Mouse (Mus musculus) heart, embryonic 13.5 days (tissue): ENCODE measurements around the gene Ahcyl2. TPM values are rescaled to one million over a fixed set of nuclear protein-coding genes. Genes with fewer than 3 reads are reported as not detected.
A peak's percentile ranks its signal among the peaks of the same experiment; 100 is the strongest.
"Not testable (repeated sequence)": the region's sequence is repeated elsewhere in the genome, so short reads cannot be mapped to it uniquely, and the experiment has no call there.

Experiments
- ATAC-seq: fragments of 200-750 bp; cut with Nextera tagmentation; 2 replicates; pipeline ENCODE4 v1.8.0; 2017; ENCODE audit warnings: moderate TSS enrichment; ENCODE audit not compliant: insufficient number of reproducible peaks, low FRiP score, low TSS enrichment; ENCODE audit errors: extremely low read depth
- H3K27ac ChIP-seq: fragments of 300-500 bp; sonication (generic); replicated peaks from 2 replicates; pipeline ENCODE4 v1.5.1; 2015; ENCODE audit warnings: moderate library complexity, mild to moderate bottlenecking, inconsistent platforms
- H3K27me3 ChIP-seq: fragments of 300-500 bp; sonication (generic); replicated peaks from 2 replicates; pipeline ENCODE4 v1.6.1; 2015; ENCODE audit warnings: mild to moderate bottlenecking, inconsistent platforms
- H3K36me3 ChIP-seq: fragments of 300-500 bp; sonication (generic); 2 replicates; pipeline ENCODE4 v1.6.1; 2015; ENCODE audit warnings: mild to moderate bottlenecking, inconsistent platforms
- H3K4me1 ChIP-seq: fragments of 300-500 bp; sonication (generic); 2 replicates; pipeline ENCODE4 v1.6.1; 2015; ENCODE audit warnings: inconsistent platforms
- H3K4me2 ChIP-seq: fragments of 300-500 bp; sonication (generic); 2 replicates; pipeline ENCODE4 v1.6.1; 2015; ENCODE audit warnings: inconsistent platforms, mild to moderate bottlenecking, moderate library complexity
- H3K4me3 ChIP-seq: fragments of 300-500 bp; sonication (generic); 2 replicates; pipeline ENCODE4 v1.5.1; 2015; ENCODE audit warnings: moderate library complexity, mild to moderate bottlenecking, inconsistent platforms
- H3K9ac ChIP-seq: fragments of 300-500 bp; sonication (generic); 2 replicates; pipeline ENCODE4 v1.6.1; 2015; ENCODE audit warnings: inconsistent platforms, mild to moderate bottlenecking, moderate library complexity
- H3K9me3 ChIP-seq: fragments of 300-500 bp; sonication (generic); 2 replicates; pipeline ENCODE4 v1.6.1; 2016; ENCODE audit warnings: inconsistent platforms
- WGBS: fragments of 180-500 bp; shearing (Covaris S2); methylation state at CpG from one replicate; pipeline ENCODE4 v1.1.7; 2015; ENCODE audit warnings: mixed read lengths; 5-methylcytosine and 5-hydroxymethylcytosine counted together
- polyA plus RNA-seq: library from polyadenylated mRNA; unstranded; fragments of >200 nt; fragmentation: Nextera tagmentation; extraction: Ambion mirVana; gene quantifications from 2 replicates; pipeline ENCODE4 v1.2.1, GENCODE M21; 2015

The Ahcyl2 gene
- polyA plus RNA-seq, 1 experiment from 2014 or later = 7.0 TPM

DNA sequence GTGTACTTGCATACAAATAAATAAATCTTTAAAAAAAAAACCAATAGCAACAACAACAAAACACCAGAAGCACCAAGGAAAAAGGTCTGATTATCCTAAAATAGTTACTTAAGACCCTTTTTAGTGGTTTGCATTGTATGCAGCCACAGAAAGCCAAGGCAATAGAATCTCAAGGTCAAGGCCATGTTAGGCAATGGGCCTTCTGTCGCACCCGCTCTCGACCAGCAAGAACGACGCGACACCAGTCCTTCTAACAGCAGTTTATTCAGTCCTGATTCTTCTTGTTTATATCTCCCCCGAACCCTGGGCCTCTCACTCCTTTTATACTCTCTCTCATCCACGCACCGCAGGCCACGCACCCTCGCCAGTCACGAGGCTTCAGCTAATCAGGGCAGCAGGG lies 48.6 kb downstream of the Ahcyl2 start:
- not testable (repeated sequence) for H3K27ac ChIP-seq, H3K27me3 ChIP-seq, H3K4me1 ChIP-seq, ATAC-seq, H3K36me3 ChIP-seq, H3K4me2 ChIP-seq, H3K9ac ChIP-seq, H3K4me3 ChIP-seq, H3K9me3 ChIP-seq
- 88% methylated on average over 12 of the region's 12 CpGs for WGBS

GRCm38 (mm10) chr6:29819309-29819708 lies 51.5 kb downstream of the Ahcyl2 start:
- Histone ChIP-seq H3K9me3 (no peaks in the 10 kb centered on the region), H3K9ac (no peak overlapping the region), H3K4me1 (no peaks in the 10 kb centered on the region), H3K27me3 (no peaks in the 10 kb centered on the region), H3K27ac (no peak overlapping the region), H3K4me2 (no peak overlapping the region), H3K4me3 (no peak overlapping the region), H3K36me3 (peaks cover 6% of the 10 kb centered on the region; the same call in 1 of the 2 replicates)
- ATAC-seq = no peak
- 27% methylated on average over 3 of the region's 3 CpGs for WGBS

GRCm38 (mm10) chr6:29820314-29820713 lies 52.5 kb downstream of the Ahcyl2 start:
- H3K27ac ChIP-seq = no peak overlapping the region
- peaks cover 6% of the 10 kb centered on the region; the same call in 1 of the 2 replicates for H3K36me3 ChIP-seq
- H3K9ac ChIP-seq = no peak overlapping the region
- no peaks in the 10 kb centered on the region for H3K27me3 ChIP-seq
- H3K4me2 ChIP-seq = no peak overlapping the region
- no peak for ATAC-seq
- WGBS = 88% methylated on average over 4 of the region's 4 CpGs
- H3K9me3 ChIP-seq = no peaks in the 10 kb centered on the region
- H3K4me1 ChIP-seq = no peaks in the 10 kb centered on the region
- no peak overlapping the region for H3K4me3 ChIP-seq

DNA sequence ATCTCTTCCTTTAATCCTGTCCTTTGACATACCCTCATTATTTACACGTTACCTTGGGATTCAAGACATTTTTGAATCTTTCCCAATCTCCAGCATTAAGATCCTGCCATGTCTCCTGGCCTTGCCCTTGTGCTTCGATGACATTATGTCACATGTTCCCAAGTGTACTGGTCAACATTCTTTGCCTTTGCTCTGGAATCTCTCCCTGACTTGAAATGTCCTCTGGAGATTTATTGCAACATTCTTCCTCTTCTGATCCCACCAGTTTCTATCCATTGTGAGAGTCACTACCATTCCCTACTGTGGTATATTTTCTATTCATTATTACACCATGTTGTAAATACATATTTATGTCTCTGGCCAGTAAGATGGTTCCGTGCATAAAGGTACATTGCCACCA lies 53.1 kb downstream of the Ahcyl2 start:
- Histone ChIP-seq H3K4me3 (no peak overlapping the region), H3K36me3 (peaks cover 6% of the 10 kb centered on the region; the same call in 1 of the 2 replicates), H3K27ac (no peak overlapping the region), H3K9ac (no peak overlapping the region), H3K9me3 (no peaks in the 10 kb centered on the region), H3K4me1 (no peaks in the 10 kb centered on the region), H3K27me3 (no peaks in the 10 kb centered on the region), H3K4me2 (no peak overlapping the region)
- ATAC-seq = no peak
- WGBS = 87% methylated on average over 3 of the region's 3 CpGs

DNA sequence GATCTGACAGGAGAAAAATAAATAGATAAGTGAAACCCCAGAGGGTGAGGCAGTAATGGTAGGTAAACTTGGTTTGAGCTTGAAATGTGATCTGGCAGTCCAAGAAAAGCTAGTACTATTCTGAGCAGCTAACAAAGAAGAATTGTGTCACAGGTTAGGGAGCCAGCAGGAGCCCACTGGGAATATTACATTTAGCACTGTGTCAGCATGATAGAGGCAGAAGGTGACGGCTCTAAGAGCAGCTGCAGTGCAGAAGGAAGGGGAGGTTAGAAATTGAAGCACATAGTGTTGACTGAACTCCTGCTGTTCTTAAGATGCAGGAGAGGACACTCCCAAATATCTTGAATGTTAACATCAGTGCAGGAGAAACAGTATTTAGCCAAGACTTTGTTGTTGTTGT lies 54.0 kb downstream of the Ahcyl2 start:
- 53% methylated on average over 1 of the region's 1 CpGs for WGBS
- Histone ChIP-seq H3K9ac (no peak overlapping the region), H3K27me3 (no peaks in the 10 kb centered on the region), H3K9me3 (no peaks in the 10 kb centered on the region), H3K4me2 (no peak overlapping the region), H3K4me1 (no peaks in the 10 kb centered on the region), H3K4me3 (no peak overlapping the region), H3K36me3 (peaks cover 6% of the 10 kb centered on the region; the same call in 1 of the 2 replicates), H3K27ac (no peak overlapping the region)
- no peak for ATAC-seq

- ATAC-seq = no peak
- H3K9me3 ChIP-seq = no peaks in the 10 kb centered on the region
- no peak overlapping the region for H3K4me3 ChIP-seq
- H3K27me3 ChIP-seq = no peaks in the 10 kb centered on the region
- H3K9ac ChIP-seq = no peak overlapping the region
- no peaks in the 10 kb centered on the region for H3K4me1 ChIP-seq
- 78% methylated on average over 2 of the region's 2 CpGs for WGBS
- H3K27ac ChIP-seq = no peak overlapping the region
- peaks cover 6% of the 10 kb centered on the region; the same call in 1 of the 2 replicates for H3K36me3 ChIP-seq
- H3K4me2 ChIP-seq = no peak overlapping the region
Observed at GRCm38 (mm10) chr6:29825302-29825701, 57.5 kb downstream of the Ahcyl2 start.

DNA sequence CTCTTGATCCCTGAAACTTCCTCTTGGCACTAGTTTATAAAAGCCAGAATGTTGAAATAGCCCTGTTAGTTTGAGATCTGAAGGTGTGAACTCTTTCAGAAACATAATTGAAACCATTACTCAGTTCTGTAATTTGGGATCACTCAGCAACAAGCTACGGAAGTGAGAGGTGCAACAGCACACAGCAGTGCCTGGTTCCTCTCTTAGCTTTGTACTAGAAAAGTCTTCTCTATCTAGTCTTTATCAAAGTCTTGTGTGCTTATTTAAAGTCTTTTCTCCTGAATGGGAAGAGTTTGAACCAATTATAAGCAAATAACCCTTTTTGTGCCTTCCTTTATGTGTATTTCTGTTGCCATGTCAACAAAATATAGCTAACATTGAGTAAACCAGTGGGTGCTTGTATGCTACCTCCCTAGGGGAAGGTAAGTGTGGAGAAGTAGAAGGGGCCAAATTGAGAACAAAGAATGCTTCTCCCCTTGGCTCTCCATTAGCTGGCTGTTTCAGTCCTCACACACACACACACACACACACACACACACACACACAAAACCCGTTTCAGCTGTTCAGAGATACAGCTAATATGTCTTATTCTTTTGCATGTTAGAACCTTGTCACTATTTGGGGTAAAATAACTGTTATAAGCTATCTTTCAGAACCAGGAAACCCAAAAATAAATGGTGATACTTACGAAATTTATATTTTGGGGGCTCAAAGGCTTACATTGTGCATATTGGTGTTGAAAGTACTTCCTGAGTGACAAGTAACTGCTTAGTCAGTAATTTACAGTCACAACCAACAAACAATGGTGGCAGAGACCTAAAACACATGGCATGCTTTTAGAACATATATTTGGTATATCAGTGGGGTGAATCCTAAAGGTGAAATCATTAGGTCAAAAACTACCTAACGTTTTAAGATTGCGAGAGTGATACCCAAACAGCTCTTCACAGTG lies 59.8 kb downstream of the Ahcyl2 start:
- Histone ChIP-seq H3K4me2 (no peak overlapping the region), H3K36me3 (0 out of 2 replicates have a peak, but pooled peaks cover under 1% of the 10 kb centered on the region), H3K27me3 (no peaks in the 10 kb centered on the region), H3K4me1 (no peaks in the 10 kb centered on the region), H3K9me3 (no peaks in the 10 kb centered on the region), H3K27ac (no peak overlapping the region), H3K9ac (no peak overlapping the region), H3K4me3 (no peak overlapping the region)
- 78% methylated on average over 5 of the region's 5 CpGs for WGBS
- no peak for ATAC-seq

GRCm38 (mm10) chr6:29828574-29829234 lies 60.9 kb downstream of the Ahcyl2 start:
- Histone ChIP-seq H3K36me3 (no peaks in the 10 kb centered on the region), H3K9me3 (no peaks in the 10 kb centered on the region), H3K27ac (no peak overlapping the region), H3K27me3 (no peaks in the 10 kb centered on the region), H3K4me2 (no peak overlapping the region), H3K9ac (no peak overlapping the region), H3K4me3 (no peak overlapping the region), H3K4me1 (no peaks in the 10 kb centered on the region)
- 71% methylated on average over 3 of the region's 3 CpGs for WGBS
- no peak for ATAC-seq

GRCm38 (mm10) chr6:29832356-29832755 lies 64.5 kb downstream of the Ahcyl2 start:
- Histone ChIP-seq H3K27ac (no peak overlapping the region), H3K4me2 (no peak overlapping the region), H3K27me3 (no peaks in the 10 kb centered on the region), H3K36me3 (no peaks in the 10 kb centered on the region), H3K4me3 (no peak overlapping the region), H3K4me1 (no peaks in the 10 kb centered on the region), H3K9me3 (no peaks in the 10 kb centered on the region), H3K9ac (no peak overlapping the region)
- no peak for ATAC-seq
- WGBS = 83% methylated on average over 4 of the region's 4 CpGs

GRCm38 (mm10) chr6:29833117-29833516 lies 65.3 kb downstream of the Ahcyl2 start:
- no peak for ATAC-seq
- Histone ChIP-seq H3K36me3 (no peaks in the 10 kb centered on the region), H3K4me3 (no peak overlapping the region), H3K9ac (peak overlapping the region; percentile 37; the same call in 1 of the 2 replicates), H3K4me1 (no peaks in the 10 kb centered on the region), H3K27me3 (no peaks in the 10 kb centered on the region), H3K27ac (no peak overlapping the region), H3K4me2 (no peak overlapping the region), H3K9me3 (no peaks in the 10 kb centered on the region)
- 81% methylated on average over 4 of the region's 4 CpGs for WGBS

GRCm38 (mm10) chr6:29833568-29834255 lies 65.9 kb downstream of the Ahcyl2 start:
- no peak overlapping the region for H3K27ac ChIP-seq
- no peak for ATAC-seq
- no peak overlapping the region for H3K9ac ChIP-seq
- no peaks in the 10 kb centered on the region for H3K4me1 ChIP-seq
- no peaks in the 10 kb centered on the region for H3K9me3 ChIP-seq
- H3K4me2 ChIP-seq = no peak overlapping the region
- H3K36me3 ChIP-seq = no peaks in the 10 kb centered on the region
- WGBS = 57% methylated on average over 4 of the region's 4 CpGs
- no peaks in the 10 kb centered on the region for H3K27me3 ChIP-seq
- no peak overlapping the region for H3K4me3 ChIP-seq
